Mouse (Mus musculus) thymus, postnatal 4 days (tissue): ENCODE data around the gene Zfp334.

Experiments used
- DNase-seq: peaks from one replicate; pipeline ENCODE4 v3.0.0; 2021

The Zfp334 gene

DNA sequence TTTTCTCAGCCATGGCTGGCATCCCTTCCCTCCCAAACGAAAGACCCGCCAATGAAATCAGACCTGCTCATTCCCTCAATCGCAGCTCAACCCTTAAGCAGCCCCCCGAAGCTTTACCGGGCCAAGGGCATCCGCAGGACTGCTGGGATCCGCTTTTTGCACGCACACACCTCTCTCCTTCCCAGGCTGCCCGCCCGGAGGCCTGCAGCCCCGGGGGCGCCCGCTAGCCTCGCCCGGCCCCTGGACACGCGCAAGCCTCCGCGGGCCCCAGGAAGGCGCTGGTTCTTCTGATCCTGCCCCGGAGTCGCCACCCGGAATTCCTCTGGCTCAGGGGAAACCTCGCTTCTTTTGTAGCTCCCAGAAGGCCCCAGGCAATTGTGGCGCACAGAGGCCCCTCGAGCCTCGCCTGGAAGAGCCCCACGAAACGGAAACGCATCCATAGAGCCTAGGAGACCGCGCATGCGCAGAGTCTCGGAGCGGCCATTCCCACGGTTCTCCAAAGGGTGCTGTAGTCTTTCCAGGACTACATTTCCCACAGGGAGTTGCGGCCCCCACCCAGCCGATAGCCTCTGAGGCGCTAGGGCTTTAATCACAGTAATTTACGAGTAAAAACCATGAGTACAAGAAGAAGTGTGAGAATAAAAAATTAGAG is at the start of gene Zfp334:
Gene Zfp334 (minus strand): TSS at position 416 of the 652 bp plus-strand sequence.
- peak; percentile 52 for DNase-seq

DNA sequence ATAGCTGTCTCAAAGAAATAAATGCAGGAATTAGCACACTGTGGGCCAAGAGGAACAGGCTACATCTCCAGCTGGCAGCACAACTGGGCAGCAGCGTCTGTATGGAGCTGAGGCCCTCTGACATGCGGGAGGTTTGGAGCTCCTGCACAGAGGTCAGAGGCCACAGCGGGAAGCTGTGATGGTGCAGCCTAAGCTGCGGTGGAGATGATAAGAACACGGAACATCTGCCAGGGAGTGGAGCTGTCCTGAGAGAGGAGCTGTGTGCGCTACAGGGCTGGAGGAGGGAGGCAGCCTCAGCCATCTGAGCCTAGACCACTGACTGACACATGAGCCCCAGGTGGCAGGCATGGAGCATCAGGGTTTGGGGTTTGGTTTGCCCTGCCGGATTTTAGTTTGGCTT is 40.6 kb upstream of the Zfp334 start:
- no peak for DNase-seq

DNA sequence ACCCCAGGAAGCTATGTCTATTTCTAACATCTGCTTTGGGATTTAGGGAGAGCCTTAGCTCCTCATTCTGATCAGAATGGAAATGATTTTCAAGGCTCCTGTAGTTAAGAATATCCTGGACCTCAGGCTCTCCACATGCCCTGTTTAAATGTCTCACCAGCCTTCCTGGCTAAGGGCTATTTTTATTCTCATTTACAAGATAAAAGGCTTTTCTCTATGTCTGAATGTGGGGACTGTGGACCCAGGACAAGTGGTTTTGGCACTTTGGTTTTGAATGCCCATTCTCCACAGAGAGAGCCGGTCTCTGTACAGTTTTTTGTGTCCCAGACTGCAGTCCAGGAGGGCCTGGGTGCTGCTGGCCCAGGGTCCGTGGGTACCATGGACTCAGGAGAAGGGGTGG is 32.1 kb upstream of the Zfp334 start:
- no peak for DNase-seq

DNA sequence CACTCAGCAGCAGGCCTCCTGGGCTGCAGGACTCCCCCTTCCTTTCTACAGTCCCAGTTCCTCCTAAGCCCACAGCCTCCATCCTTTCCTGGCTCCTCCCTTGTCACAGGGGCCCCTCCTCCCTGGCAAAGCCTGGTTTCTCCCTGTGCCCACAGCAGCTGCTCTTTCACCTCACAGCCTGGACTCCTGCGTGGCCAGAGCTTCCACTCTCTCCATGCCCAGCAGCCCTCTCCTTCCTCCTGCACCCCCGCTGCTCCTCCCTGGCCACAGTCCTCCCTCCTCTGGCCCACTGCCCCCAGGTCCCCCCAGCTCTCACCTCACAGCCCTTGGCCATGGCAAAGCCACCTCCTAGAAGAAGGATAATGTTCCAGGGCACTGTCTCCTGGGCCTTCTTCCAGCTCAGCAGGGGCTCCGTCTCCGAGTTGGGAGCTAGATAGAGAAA is 31.6 kb upstream of the Zfp334 start:
- no peak for DNase-seq

DNA sequence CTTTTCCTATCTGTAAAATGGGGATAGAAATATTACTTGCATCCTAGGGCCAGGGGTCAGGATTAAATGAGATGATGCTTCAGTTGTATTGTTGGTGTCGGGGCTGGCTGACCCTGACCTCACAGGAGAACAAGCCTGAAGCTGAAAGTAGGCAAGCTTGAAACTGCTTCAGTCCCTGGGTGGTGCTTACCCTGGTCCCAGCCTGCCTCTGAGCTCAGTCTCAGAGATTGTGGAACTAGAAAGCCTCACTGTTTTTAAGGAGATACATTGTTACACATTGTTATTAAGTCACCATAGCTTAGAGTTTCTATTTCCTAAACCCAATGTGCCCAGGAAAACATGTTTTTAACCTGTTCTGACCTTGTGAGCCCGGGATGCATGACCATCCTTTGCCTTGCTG is 30.5 kb upstream of the Zfp334 start:
- no peak for DNase-seq

DNA sequence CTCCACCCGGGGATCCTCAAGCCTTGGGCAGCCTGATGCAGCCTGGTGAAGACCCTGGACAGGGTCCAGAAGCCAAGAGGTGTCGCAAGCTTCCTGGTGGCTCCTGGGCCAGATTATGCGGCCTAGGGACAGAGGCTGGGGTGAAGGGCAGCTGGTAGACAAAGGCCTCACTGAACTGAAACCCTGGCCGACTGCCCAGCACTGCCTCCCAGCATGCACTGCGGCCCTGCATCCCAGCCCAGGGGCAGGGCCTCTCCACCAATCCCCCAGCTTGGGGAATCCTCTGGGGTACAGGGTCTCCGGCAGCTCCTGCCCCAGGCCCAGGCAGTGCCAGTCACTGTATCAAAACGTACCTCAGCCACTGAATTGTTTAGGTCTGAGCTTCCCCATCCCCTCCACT is 29.2 kb upstream of the Zfp334 start:
- DNase-seq: no peak

DNA sequence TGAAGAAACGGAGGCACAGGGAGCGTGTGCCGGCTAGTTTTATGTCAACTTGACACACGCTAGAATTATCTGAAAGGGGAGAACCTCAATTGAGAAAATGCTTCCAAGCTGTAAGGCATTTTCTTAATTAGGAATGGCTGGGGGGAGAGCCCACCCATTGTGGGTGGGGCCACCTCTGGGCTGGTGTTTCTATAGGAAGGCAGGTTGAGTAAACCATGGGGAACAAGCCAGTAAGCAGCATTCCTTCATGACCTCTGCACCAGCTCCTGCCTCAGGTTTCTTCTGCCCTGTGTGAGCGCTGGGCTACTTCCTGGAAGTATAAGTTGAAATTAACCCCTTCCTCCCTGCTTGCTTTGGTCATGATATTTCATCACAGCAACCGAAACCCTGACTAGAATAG is 27.7 kb upstream of the Zfp334 start:
- DNase-seq: no peak

DNA sequence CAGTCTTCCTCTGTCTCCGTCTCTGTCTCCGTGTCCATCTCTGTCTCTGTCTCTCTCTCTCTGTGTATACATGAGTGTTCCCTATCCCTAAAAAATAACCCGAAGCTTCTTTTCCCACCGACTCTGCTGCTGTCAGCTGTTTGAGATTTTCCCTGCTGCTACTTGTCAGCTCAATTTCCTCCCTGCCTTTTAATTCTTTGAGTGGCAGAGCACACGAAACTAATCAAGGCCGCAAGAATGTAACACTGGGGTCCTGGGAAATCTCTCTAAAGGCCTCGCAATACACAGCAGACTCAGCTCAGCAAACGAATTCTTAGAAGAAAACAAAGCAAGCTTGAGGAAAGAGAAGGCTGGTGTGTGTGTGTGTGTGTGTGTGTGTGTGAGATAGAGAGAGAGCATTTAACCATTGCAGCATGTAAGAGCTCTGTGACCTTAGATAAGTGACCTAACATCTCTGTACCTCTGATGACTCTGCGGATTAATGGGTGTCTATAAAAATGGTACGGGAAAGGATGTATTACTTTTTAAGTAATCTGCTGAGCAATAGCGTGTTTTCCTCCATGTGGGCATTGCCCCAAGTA is 27.2 kb upstream of the Zfp334 start:
- DNase-seq: no peak

DNA sequence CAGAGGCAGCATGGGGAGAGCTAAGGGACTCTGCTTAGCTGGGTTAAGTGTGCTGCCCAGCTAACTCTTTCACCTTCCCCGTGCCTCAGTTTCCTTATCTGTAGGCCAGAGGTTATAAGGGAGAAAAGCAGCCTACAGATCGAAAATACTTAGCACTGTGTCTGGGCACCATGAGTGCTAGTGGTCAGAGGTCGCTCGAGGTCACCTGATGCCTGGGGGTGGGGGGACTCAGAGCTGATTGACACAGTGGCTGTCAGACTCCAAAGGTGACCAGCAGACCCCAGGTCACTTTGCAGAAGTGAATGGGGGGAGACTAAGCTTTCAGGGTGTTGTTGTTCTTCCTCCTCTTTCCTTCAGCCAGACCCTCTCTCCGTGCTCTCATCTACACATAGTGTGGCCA is 26.3 kb upstream of the Zfp334 start:
- no peak for DNase-seq

DNA sequence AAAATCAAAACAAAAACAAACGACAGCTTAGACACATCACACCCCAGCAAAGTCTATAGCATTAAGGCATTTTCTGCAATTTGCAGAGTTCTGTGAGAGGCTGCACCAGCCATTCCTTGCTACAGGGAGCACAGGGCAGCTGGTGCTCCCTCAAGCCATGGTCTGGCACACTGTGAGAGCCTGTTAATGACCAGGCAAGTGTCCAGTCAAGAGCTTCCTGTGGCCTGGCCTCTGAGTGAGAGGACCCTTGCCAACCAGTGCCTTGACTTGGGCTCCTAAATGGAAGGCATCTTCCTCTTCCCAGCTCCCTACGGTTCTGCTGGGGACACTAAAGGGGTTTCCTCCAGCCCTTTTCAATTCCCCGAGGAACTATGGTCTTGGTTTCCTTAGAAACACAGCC is 25.8 kb upstream of the Zfp334 start:
- DNase-seq: no peak

DNA sequence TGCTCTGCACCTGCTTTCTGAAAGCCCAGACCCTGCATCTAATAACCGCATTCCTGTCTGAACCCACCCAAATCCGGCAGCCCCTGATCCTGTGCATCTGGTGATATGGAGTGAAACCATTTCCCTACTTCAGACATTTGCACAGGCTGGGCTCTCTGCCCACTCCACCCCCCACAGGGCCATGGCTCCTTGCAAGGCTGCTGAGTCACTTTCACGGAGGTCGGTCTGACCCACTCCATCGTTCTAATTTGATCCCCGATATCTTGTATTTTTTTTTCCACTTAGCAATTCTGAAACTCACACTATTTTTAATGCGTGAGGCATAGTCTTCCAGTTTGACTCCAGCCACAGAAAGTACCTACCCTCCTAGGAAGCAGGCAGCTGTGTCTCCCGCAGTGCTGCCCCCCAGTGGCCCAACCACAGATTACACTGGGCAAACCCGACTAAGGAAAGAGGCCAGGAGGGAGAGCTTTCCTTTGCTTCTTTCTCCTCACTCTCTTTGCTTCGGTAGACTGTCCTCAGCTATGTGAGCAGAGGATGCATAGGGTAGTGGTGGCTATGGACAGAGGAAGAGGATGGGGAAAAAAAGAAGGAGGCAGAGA is 19.7 kb upstream of the Zfp334 start:
- peak; percentile 79 for DNase-seq

DNA sequence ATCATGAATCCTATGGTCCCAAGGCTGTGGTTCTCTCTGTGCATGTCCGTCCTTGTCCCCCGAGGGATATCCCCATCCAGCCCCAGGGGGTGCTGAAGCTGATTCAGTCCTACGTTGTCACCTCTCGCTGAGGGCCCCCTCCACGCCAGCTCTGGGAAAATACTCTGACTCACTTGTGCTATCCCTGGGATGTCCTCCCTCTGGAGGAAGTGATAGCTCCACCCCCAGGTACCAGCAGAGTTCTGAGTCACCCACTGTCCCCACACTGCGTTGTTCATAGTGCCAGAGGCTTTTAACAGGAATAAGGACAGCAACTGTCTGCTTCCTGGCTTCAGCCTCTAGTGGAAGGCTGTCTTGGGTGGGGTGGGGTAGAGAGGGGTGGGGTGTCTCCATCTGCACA is 17.3 kb upstream of the Zfp334 start:
- DNase-seq: no peak

DNA sequence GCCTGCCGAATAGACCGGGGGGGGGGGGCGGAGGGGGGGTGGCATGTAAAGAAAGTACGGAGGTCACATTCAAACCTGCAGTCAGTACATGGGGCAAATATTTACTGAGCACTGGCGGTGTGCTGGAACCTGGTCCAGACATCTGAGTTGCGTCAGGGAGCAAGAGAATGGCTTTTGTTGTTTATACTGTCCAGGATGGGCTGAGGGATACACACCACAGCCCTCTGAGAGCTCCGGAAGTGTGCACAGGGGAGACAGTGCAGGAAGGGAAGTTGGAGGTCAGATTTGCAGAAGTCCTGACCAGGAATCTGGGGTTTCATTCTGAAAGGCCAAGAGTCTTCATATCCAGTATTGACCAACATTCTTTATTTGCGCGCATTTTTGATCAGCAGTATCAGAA is 16.9 kb upstream of the Zfp334 start:
- no peak for DNase-seq

DNA sequence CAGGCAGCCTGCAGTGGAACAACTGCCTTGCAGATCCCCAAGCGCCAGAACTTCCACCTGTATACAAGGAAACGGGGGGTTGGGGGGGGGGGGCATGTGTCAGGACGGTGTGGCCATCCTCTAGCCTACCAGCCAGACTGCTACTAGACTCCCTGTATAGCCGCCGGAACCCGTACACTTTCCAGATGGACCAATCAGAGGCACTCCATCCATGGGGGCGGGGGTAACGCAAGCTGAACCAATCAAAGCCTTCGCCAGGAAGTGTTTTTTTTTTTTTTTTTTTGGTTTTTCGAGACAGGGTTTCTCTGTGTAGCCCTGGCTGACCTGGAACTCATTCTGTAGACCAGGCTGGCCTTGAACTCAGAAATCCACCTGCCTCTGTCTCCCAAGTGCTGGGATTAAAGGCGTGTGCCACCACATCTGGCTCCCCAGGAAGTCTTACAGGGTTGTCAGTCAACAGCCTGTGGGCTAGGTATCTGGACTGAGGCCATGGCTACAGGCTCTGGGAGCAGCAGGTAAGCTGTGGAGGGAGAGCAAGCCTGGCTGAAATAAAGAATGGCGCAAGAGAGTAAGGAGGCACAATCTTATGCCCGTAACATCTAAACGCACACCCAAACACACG is 10.2 kb upstream of the Zfp334 start:
- DNase-seq: no peak

DNA sequence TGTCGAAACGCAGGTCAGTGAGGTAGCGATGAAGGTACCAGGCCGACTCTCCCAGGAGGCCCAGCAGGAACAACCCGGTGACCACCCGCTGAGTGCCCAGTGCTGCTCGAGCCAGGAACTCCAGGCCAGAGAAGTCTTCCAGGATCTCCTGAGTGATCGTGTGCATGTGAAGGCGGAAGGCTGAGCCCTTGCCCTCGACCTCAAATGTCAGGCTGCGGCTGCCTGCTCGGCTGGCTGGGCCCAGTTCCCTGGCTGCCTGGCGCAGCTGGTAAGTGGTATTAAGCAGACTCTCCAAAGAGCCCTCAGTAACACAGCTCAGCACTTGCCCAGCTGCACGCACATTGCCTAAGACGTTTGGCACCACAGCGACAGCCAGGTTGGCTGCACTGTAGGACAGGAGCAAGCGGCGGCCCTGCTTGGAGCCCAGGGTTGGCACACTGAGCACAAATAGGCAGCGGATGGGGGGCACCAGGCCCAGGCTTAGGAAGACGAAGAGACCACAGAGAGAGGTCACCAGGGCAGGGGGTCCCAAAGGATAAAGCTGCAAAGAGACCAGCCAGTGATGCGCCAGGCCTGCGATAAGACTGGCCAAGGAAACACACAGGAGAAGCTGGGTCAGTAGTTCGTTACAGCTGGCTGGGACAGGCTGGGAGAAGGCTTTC is 9.6 kb upstream of the Zfp334 start:
- DNase-seq: no peak

DNA sequence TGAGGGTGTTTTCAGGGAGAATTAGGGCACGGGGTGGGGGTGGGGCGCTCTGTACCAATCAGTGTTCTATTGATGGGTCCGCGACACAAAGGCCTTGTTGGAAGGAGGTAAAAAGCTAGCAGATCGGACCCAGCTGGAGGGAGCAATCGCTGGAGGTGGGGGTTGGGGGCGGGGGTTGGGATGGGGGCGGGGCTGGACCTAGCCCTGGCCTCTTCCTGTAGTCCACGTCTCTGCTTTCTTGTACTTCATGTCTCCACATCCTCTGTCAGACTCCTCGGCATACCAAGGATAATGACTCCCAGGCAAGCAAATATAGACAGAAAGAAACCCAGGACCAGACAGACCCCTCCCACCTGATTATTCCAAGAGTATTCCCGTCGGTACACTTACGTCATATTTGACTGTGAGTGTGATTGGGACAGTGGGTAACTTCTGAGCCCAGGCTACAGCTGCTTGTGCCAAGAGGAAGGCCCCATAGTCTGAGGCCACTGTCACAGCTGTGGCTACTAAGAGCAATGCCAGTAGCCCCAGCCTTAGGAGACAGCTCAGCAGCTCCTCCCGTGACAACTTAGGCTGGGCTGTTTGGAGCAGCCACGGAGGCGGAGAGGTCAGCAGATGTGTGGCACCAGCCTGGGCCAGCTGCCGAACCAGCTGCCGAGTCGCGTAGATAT is 8.9 kb upstream of the Zfp334 start:
- no peak for DNase-seq

DNA sequence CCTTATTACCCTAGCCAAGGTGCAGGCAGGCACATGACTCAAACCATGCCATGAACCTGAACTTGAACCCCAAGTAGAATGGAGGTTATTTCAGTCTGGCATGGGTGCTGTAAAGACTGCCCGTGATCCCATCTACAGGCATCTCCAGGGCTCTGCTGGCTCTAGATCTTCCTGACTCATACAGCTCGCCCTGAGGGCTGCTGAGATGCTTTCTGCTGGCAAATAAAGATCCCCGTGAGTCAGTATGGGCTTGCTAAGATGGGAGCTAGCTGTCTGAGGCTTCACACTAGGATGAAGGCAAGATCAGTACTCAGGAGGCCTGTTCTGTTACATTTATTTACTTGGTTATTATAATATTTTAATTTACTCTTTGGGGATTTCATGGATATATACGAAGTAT is 4.1 kb upstream of the Zfp334 start:
- DNase-seq: no peak

DNA sequence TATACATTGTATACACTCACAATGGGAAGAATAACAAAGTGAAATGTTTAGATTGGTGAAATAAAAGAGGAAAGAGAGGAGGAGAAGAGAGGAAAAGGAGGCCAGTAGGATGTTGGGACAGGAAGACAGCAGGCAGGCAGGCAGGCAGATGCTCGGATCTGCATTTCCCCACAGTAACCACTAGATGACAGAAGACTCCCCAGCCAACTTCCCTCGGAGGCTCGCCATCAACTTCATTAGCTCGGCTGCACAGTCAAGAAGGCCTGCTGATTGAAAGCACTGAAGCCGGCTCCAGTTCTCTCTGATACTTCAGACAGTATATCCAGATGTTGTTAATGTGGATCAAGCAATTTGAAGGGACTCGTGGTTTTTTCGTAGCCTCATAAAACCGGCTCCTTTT is 3.5 kb upstream of the Zfp334 start:
- DNase-seq: peak; percentile 48

DNA sequence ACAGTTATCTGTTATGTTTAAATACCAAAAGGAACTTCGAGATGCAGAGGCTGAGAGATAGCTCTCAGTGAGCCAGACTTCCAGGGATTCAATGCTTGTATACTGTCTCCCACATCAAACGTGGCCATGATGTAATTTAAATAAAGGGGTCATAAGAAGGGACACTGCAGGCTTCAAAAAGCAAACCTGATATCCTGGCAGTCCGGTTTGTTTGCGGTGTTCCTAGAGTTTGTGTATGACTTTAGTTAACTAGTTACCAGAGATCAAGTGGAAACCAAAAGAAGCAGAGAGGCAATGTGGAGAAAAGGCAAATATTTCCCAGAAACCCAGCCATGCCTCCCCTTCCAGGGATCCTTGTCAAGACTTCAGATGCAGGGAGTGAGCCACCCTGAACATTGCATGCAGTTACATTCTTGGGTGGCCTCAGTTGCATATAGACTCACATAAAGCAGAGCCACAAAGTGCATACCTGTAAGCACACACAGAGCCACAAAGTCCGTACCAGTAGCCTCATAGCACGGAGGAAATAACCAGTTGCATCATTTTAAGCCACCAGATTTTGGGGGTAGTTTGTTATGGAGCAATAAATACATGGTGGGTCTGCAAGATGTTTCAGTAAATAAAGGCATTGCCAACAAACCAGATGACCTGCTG is 1.4 kb upstream of the Zfp334 start:
- no peak for DNase-seq

DNA sequence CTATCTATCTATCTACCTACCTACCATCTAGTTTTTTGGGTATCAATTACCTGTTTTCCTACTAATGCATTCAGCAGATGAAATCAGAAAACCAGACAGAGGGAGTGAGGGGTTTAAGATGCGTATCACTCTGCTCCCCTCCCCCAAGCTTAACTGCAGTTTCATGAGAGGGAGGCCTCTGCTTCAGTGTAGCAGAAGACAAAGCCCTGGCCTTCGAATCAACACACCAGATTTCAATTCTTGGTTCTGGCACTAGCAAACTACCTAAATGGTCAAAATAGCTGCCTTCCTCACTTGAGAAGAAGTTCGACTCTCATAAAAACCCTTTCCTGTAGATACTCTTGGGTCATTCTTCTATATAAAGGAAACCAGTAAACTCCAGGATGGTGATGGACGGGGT is 689 bp downstream of the Zfp334 start:
- DNase-seq: no peak

DNA sequence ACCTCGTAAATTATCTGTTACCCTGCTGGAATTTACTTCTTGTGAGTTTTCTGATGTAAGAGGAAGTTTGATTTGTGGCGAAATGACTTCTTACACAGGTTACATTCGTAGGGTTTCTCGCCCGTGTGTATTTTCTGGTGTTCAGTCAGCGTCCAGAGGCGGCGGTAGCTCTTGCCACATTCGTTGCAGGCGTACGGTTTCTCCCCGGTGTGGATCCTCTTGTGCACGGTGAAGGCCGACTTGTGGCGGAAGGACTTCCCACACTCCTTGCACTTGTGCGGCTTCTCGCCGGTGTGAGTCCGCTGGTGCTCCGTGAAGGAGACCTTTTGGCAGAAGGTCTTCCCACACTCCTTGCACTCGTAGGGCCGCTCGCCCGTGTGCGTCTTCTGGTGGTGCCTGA is 8.0 kb downstream of the Zfp334 start:
- DNase-seq: no peak

DNA sequence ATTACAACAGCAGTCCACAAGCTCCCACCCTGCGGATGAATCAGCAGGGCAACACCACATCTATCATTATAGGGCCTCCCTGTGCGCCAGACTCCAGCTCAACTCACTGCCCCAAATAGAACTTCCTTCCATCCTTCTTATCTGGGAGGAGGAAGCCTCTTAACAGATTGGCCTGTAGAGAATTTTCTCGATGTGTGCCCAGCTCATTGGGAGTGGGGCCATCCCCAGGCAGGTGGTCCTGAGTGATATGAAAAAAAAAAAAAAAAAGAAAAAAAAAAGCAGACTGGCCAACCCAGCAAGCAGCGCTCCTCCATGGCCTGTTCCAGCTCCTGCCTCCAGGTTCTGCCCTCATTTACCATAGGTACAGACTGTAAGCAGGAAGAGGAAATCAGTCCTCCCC is 12.1 kb downstream of the Zfp334 start:
- no peak for DNase-seq

DNA sequence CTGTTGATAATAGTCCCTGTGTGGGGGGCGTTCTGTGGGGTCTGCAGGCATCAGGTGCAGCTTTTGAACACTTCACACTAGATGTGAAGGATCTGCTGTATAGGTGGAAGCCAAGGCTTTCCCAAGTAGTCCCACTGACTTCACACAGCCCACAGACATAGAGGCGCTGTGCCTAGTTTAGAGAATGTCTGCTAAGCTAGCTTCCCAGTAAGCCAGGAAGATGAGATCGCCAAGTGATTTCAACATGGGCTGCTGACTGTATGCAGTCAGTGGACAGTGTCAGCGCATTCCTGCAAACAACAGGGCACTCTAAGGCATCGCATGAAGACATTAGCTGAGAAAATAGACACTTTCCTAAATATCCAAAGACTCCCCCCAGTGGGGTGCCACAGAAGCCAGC is 12.6 kb downstream of the Zfp334 start:
- DNase-seq: no peak
